Mouse (Mus musculus): ENCODE data around the gene Wfdc18.
A peak's percentile ranks its signal among the peaks of the same experiment; 100 is the strongest.

Gene Wfdc18

GRCm38 (mm10) chr11:83743525-83743924 lies 34.7 kb downstream of the Wfdc18 start:
- no peak for DNase-seq

- peak; percentile 3 for DNase-seq
These were observed 37.3 kb downstream of the Wfdc18 start for GRCm38 (mm10) chr11:83746152-83746551.

GRCm38 (mm10) chr11:83746681-83747080 lies 37.9 kb downstream of the Wfdc18 start, which contains the start of gene Wfdc21:
Wfdc21 (plus strand) TSS chr11:83746940.
- DNase-seq, result no peak

GRCm38 (mm10) chr11:83747376-83748265 lies 38.8 kb downstream of the Wfdc18 start:
- DNase-seq, result no peak

- DNase-seq, result peak; percentile 91
These were observed 44.9 kb downstream of the Wfdc18 start, which contains the start of gene Heatr6 for GRCm38 (mm10) chr11:83753581-83754181. Heatr6 (plus strand) TSS chr11:83753696.

- no peak for DNase-seq
These were observed 45.4 kb downstream of the Wfdc18 start for GRCm38 (mm10) chr11:83754227-83754626.

All from thymus, postnatal 14 days (tissue).